Mouse (Mus musculus): ENCODE data around the gene Gm13043. TPM values are rescaled to one million over a fixed set of nuclear protein-coding genes. Genes with fewer than 3 reads are reported as not detected.

The Gm13043 gene
- polyA plus RNA-seq (2012; rRNA removed), result not detected in 2 replicates

DNA sequence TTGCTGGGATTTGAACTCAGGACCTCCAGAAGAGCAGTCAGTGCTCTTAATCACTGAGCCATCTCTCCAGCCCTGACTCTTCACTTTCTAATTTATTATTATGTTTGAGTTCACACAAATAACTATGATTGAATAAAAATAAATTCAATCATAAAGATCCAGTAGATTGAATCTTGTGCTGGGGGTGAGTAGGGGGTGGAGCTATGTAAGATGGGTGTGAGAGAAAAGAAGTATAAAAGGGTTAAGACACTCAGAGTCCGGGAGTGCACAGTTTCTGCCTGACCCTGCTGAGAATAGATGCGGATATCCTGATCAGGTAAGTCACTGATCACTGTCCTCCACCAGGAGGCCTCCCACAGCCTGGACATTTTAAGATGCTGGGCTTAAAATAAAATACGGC lies at the start of gene Gm13043:
Gm13043 (plus strand) TSS at position 301 of the 400 bp plus-strand sequence.

DNA sequence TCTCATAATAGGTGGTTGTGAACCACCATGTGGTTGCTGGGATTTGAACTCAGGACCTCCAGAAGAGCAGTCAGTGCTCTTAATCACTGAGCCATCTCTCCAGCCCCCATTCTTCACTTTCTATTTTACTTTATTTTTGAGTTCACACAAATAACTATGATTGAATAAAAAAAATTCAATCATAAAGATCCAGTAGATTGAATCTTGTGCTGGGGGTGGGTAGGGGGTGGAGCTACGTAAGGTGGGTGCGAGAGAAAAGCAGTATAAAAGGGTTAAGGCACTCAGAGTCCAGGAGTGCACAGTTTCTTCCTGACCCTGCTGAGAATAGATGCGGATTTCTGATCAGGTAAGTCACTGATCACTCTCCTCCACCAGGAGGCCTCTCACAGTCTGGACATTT lies 24.5 kb downstream of the Gm13043 start, which contains the start of gene Gm13040:
Gm13040 (plus strand) TSS at position 301 of the 400 bp plus-strand sequence.

DNA sequence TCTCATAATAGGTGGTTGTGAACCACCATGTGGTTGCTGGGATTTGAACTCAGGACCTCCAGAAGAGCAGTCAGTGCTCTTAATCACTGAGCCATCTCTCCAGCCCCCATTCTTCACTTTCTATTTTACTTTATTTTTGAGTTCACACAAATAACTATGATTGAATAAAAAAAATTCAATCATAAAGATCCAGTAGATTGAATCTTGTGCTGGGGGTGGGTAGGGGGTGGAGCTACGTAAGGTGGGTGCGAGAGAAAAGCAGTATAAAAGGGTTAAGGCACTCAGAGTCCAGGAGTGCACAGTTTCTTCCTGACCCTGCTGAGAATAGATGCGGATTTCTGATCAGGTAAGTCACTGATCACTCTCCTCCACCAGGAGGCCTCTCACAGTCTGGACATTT lies 40.3 kb downstream of the Gm13043 start, which contains the start of the genes BC080695 and Gm13057:
BC080695 (plus strand) TSS at position 301 of the 400 bp plus-strand sequence.
Gm13057 (plus strand) TSS at position 310 of the 400 bp plus-strand sequence.

Other genes starting within 250 kb of the Gm13043 start
- gene Pdpn, start 211.8 kb upstream of the Gm13043 start, polyA plus RNA-seq (2012; rRNA removed), result 0.65 and 0.94 TPM in 2 replicates
- not detected in 2 replicates for gene Lrrc38, start 161.6 kb upstream of the Gm13043 start, polyA plus RNA-seq (2012; rRNA removed)
- not detected in 2 replicates for gene Pramel1, start 116.9 kb upstream of the Gm13043 start, polyA plus RNA-seq (2012; rRNA removed)
- 1.7 TPM in 2 replicates for gene Pramef8, start 98.9 kb upstream of the Gm13043 start, polyA plus RNA-seq (2012; rRNA removed)
- gene Oog4, start 61.0 kb upstream of the Gm13043 start, polyA plus RNA-seq (2012; rRNA removed), result not detected in 2 replicates
- not detected in 2 replicates for gene Gm13040, start 24.6 kb downstream of the Gm13043 start, polyA plus RNA-seq (2012; rRNA removed)
- not detected in 2 replicates for gene BC080695, start 40.4 kb downstream of the Gm13043 start, polyA plus RNA-seq (2012; rRNA removed)
- gene Gm13057, start 40.4 kb downstream of the Gm13043 start, polyA plus RNA-seq (2012; rRNA removed), result not detected in 2 replicates
- not detected in 2 replicates for gene Gm13083, start 103.7 kb downstream of the Gm13043 start, polyA plus RNA-seq (2012; rRNA removed)
- not detected in 2 replicates for gene Gm13088, start 145.9 kb downstream of the Gm13043 start, polyA plus RNA-seq (2012; rRNA removed)
- gene Gm13089, start 191.4 kb downstream of the Gm13043 start, polyA plus RNA-seq (2012; rRNA removed), result not detected in 2 replicates
- not detected in 2 replicates for gene Gm13078, start 208.1 kb downstream of the Gm13043 start, polyA plus RNA-seq (2012; rRNA removed)

All from liver, embryonic 18 days (tissue).